Mouse (Mus musculus) c-Kit-positive CD71-positive TER-119-positive erythroid progenitor cells, embryonic 14.5 days (primary cell): ENCODE measurements around the gene Fancd2os.

Experiments used
- DNase-seq: peaks from one replicate; pipeline ENCODE4 v3.0.0-alpha.2; 2013; ENCODE audit warnings: low spot score

The Fancd2os gene

GRCm38 (mm10) chr6:113600543-113601139 is at the start of gene Fancd2os:
Gene Fancd2os, minus strand, starts transcription at chr6:113600715.
- DNase-seq: no peak

DNA sequence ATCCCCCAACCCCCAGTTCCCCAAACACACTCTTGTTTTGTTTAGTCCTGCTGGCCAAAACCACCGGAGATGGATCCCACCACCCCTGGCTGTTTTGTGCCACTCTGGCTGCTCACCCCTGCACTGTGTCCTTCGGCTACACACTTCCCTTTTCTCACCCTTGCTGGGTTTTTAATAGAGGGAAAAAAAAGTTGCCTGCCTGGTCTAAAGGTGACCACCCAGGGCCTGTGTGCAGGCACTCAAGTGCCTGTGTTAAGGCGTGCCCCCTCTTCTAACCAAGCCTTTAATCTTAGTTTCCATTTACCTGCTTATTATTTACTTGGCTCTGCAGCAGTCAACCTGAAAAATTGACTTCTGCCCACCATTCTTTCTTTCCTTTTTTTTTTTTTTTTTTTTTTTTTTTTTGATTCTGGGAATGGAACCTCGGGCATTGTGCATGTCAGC is 49.7 kb upstream of the Fancd2os start:
- DNase-seq: no peak

DNA sequence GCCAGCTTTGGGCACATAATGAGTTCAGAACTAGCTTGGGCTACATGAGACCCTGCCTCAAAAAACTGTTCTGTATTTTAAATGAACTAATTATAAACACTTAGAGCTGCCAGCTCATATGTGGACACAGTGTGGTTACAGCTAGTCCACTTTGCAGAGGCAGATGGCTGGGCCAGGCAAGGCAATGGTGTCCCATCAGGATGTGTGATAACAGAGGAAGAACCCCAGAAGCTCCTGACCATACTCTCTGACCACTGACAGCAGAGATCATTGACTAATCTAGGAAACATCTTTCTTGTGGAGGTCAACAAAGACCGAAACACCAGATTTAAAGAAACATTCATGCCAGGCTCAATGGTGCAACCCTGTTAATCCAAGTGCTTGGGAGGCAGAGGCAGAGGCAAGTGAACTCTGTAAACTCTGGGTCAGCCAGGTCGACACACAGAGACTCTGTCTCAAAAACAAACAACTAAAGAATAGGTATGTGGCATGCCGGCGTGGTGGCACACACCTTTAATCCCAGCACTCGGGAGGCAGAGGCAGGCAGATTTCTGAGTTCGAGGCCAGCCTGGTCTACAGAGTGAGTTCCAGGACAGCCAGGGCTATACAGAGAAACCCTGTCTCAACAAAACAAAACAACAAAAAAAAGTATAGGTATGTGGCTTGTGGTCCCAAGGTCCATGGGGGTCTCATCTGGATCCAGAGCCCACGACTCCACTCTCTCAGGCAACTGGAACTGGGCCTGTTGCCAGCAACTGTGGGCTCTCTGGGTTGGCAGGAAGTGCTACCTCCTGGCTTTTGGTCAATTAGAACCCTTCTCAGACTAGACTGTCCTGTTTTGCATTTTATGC is 49.1 kb upstream of the Fancd2os start:
- no peak for DNase-seq

GRCm38 (mm10) chr6:113644808-113645207 is 44.3 kb upstream of the Fancd2os start:
- DNase-seq: no peak

DNA sequence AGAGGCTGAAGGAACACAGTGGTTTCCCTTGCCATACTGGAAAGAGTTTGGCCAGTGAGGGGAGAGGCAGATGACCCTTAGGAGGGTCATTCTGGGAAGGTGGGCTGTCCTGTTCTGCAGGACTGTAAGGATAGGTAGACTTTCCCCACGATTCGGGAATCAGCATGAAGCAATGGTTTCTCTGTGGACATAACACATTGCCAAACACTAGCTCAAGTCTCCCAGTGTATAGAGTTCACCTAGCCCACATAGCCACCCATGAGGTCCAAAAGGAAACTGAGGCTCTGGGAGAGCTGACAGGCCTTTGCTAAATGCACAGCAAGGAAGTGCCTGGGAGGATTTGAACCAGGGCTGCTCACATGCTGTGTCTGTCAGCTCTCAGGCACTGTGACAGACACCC is 43.5 kb upstream of the Fancd2os start:
- DNase-seq: no peak

DNA sequence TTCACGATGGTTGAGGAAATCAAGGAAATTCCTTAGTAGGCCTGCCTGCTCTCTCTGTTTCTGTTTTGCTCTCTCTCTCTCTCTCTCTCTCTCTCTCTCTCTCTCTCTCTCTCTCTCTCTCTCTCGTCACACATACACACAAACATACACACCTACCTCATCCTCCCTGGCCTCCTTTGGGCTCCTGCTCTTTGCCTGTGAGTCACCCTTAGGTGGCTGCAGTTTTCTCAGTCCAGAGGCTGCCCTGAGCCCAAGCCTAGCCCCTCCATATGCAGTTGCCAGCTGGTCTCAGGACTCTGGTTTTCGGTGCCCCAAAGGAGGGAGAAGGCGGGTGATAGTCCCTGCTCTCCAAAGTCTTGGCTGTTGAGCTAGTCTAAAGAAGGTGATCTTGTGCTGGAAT is 42.5 kb upstream of the Fancd2os start:
- no peak for DNase-seq

DNA sequence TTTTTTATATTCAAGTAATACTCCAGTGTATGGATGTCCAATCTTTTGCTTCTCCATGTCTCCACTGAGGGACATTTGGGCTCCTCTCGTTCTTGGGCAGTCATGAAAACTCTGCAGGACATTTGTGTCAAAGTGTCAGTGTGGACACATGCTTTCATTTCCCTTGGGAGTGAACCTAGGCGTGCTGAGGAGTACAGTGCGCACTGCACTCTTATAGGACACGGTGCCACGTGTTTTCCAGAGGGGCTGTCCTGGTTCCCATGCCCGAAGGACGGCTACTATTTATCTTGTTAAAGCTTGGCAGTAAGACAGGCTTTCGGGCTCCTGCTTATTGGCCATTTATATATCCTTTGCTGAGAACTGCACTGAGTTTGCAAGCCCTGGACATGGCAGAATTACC is 42.1 kb upstream of the Fancd2os start:
- no peak for DNase-seq

DNA sequence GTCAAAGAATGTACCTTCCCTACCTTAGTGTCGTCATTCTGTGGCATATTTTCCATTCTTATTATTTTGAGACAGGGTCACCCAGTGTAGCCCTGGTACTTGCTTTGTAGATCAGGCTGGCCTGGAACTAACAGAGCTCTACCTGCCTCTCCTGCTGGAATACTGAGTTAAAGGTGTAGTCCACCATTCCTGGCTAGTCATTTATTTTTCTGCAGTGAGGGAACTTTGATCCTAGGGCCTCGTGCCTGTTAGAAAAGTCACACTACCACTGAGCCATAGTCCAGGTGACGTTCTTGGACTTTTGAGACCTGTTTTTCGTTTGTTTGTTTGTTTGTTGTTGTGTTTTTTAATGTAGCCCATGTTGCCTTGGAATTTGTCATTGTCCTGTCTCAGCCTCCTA is 38.7 kb upstream of the Fancd2os start:
- DNase-seq: no peak

- peak; percentile 91 for DNase-seq
These were observed 38.0 kb upstream of the Fancd2os start, which contains the start of gene Irak2 for GRCm38 (mm10) chr6:113638302-113639040. Gene Irak2, plus strand, starts transcription at chr6:113638467.

DNA sequence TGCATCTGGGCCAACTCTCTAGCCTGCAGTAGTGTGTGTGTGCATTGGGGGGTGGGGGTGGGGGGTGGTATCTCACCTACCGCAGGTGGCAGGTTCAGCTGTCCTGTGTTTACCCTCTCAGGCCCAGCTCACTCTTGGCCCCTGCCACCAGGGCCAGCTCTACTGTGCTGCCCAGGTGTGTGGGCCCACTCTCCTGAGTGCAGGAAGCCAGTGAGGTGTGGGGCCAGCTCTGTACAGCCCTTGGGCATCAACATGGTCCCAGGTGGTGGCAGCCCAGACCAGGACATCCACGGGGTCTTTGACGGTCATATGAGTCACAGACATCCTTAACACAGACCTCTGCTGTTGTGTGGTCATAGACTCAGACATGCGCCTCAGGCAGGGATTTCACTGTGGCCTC is 32.3 kb upstream of the Fancd2os start:
- no peak for DNase-seq

- DNase-seq: no peak
These were observed 29.8 kb upstream of the Fancd2os start for GRCm38 (mm10) chr6:113630322-113630721.

GRCm38 (mm10) chr6:113624989-113625770 is 24.7 kb upstream of the Fancd2os start:
- DNase-seq: no peak

DNA sequence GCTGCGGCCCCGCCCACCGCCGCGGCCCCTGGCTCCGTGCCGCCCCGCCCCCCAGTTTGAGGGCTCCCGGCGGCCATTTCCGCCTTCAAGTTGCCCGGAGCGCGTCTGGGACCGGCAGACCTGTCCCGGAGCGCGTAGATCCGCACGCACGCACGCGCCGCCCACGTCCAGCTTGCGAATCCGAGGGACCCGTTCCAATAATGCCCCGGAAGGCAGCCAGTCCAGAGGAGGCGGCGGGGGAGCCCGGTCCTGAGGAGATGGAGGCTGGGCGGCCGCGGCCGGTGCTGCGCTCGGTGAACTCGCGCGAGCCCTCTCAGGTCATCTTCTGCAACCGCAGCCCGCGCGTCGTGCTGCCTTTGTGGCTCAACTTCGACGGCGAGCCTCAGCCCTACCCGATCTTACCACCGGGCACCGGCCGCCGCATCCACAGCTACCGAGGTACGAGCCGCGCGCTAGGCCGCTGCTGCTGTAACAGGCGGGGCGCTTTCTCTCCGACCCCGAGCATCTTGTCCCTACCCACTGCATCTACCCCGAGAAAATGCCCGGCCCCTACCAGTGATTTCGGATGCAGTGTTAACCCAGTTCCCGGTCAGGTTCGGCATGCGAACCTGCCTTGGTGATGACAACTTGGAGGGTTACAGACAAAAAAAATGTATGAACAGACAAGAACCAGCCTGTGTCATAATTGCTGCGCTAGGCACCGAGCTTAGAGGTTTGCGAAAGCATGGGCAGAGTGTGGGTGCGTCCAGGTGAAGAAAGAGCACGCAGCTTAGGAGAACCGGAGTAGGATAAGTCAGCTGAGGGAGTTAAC is 23.6 kb upstream of the Fancd2os start, which contains the start of gene Vhl:
Gene Vhl, plus strand, starts transcription at position 19 of the 811 bp plus-strand sequence.
- DNase-seq: peak; percentile 74

DNA sequence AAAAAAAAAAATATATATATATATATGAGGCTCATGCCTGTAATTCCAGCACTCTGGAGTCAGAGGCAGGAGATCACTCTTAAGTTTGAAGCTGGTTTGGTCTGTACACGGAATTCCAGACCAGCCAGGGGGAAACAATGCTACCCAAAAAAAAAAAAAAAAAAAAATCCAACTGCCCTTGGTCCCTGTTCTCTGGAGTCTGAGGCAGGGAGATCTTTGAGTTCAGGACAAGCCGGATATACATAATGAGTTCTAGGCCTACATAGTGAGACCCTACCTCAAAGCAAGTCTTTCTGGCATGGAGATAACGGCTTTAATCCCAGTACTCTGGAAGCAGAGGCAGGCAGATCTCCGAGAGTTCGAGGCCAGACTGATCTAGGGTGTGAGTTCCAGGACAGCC is 22.9 kb upstream of the Fancd2os start:
- no peak for DNase-seq

DNA sequence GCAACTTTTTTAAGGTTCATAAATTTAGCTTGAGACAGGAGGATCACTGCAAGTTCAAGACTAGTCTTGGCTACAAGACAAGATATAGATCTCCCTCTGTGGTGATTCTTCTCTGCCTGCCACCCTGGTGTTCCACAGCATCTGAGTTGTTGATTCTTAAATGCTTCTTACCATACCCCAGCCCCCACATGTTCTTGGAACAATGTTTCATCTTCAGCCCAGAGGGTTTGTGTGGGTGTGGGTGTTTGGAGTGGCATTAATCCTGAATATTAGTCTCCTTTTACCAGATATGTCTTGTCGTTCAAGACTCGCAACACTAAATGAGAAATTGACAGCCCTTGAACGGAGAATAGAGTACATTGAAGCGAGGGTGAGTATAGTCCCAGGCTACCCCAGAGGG is 15.0 kb upstream of the Fancd2os start:
- DNase-seq: no peak

DNA sequence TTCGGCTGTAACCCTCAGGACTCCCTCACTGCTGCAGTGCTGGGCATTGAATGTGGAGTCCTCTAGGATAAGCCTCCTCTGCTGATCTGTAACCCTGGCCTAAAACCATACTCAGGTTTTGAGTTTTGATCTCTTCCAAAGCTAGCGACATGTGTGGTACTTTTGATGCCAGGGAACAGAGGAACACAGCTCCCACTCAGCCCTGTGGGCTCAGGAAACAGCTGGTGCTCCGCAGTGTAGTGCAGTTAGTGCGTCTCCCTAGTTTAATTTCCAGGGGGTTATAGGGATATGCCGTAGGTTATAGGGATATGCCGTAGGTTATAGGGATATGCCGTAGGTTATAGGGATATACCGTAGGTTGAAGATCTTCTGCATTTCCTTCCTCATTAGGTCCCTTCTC is 14.5 kb upstream of the Fancd2os start:
- DNase-seq: no peak

DNA sequence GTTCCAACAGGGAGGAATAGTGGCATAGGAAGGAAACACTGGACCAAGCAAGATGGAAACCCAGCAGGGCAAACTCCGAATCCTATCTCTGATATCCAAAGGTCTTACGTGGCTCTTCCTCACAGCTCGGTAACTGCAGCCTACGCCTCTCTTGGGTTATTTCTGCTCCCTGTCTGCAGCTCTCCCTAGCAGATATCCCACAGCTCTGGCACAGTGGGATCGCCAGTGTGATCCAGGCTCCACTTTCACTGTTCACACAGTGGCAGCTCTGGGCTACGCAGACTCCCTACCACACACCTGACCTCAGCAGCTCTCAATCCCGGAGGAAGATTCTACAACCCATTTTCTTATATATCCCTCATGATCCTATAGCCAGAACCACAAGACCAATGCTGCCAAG is 13.6 kb upstream of the Fancd2os start:
- DNase-seq: no peak

DNA sequence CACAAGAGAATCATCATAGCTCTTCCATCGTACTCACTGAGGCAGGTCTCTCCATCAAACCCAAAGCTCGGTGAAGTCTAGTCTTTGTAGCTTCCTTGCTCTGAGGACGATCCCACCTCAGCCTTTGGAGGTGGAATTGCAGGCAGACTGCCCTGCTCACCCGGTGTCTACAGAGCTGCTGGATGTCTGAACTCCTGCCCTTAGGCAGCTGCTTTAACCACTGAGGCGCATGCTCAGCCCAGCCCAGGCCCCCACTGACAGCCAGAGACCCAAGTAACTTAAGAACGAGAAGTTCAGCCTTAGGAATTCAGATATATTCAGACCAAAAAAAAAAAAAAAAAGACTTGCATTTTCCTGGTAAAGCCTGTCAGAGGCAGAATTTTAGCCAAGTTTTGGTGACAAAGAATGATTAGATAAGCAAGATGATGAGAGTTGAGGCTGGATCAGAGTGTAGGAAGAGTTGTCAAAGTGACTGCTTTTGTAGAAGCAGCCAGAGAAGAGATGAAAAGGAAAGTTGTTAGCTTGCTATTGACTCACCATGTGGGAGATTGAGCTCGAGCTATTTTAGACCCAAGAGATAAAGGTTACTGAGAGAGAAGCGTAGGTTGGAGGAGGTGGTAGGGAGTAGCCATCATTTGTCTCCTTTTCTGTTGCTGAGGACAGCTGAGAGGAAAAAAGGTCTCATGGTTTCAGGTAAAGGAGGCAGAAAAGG is 11.9 kb upstream of the Fancd2os start:
- no peak for DNase-seq

DNA sequence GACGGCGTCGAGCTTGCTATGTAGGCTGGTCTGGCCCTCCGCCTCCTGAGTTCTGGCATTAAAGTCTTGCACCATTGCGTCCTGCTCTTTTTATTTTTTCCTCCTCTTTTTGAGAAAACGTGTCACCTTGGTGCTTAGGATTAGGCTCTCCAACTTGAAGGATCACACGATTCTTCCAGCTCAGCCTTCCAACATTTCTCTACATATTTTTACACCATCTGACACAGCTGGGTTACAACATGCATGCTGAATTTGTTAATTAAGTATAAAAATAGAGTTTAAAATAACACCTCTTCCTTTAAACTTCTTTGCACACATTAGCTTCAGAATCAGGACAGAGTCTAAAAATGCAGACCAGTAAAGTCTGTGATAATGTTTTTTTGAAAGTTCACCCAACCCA is 8.8 kb upstream of the Fancd2os start:
- DNase-seq: no peak

GRCm38 (mm10) chr6:113608871-113609270 is 8.4 kb upstream of the Fancd2os start:
- no peak for DNase-seq

GRCm38 (mm10) chr6:113605224-113605545 is 4.7 kb upstream of the Fancd2os start:
- DNase-seq: peak; percentile 37
